Mouse (Mus musculus) hindbrain, embryonic 11.5 days (tissue): ENCODE measurements around the gene Rars2. TPM values are rescaled to one million over a fixed set of nuclear protein-coding genes. Genes with fewer than 3 reads are reported as not detected.
A peak's percentile ranks its signal among the peaks of the same experiment; 100 is the strongest.

ENCODE experiments used
- ATAC-seq: fragments of 200-750 bp; cut with Nextera tagmentation; 2 replicates; pipeline ENCODE4 v1.8.0; 2017; ENCODE audit warnings: mild to moderate bottlenecking, moderate TSS enrichment, moderate library complexity; ENCODE audit not compliant: low FRiP score
- DNase-seq: peaks from one replicate; pipeline ENCODE4 v3.0.0-alpha.2; 2015; ENCODE audit warnings: low spot score
- H3K27ac ChIP-seq: fragments of 300-500 bp; sonication (generic); 2 replicates; pipeline ENCODE4 v1.5.1; 2014; ENCODE audit warnings: mild to moderate bottlenecking, low read depth, low read length
- H3K27me3 ChIP-seq: fragments of 300-500 bp; sonication (generic); 2 replicates; pipeline ENCODE4 v1.6.1; 2014; ENCODE audit warnings: mild to moderate bottlenecking, low read length, moderate library complexity, mixed read lengths; ENCODE audit not compliant: control insufficient read depth, insufficient read depth
- H3K36me3 ChIP-seq: fragments of 300-500 bp; sonication (generic); 2 replicates; pipeline ENCODE4 v1.6.1; 2014; ENCODE audit warnings: mild to moderate bottlenecking, low read length, moderate library complexity, mixed read lengths; ENCODE audit not compliant: control insufficient read depth, insufficient read depth
- H3K4me1 ChIP-seq: fragments of 300-500 bp; sonication (generic); replicated peaks from 2 replicates; pipeline ENCODE4 v1.6.1; 2014; ENCODE audit warnings: low read length, mixed read lengths; ENCODE audit not compliant: control insufficient read depth, insufficient read depth
- H3K4me2 ChIP-seq: fragments of 300-500 bp; sonication (generic); replicated peaks from 2 replicates; pipeline ENCODE4 v1.6.1; 2014; ENCODE audit warnings: mild to moderate bottlenecking, low read depth, low read length
- H3K4me3 ChIP-seq: fragments of 300-500 bp; sonication (generic); 2 replicates; pipeline ENCODE4 v1.5.1; 2014; ENCODE audit warnings: low read depth, low read length
- H3K9ac ChIP-seq: fragments of 300-500 bp; sonication (generic); 2 replicates; pipeline ENCODE4 v1.6.1; 2014; ENCODE audit warnings: low read depth, low read length
- H3K9me3 ChIP-seq: fragments of 300-500 bp; sonication (generic); 2 replicates; pipeline ENCODE4 v1.6.1; 2016; ENCODE audit warnings: low read length; ENCODE audit not compliant: control insufficient read depth
- WGBS: fragments of 180-500 bp; shearing (Covaris S2); extraction: QIAGEN DNeasy Blood & Tissue Kit; methylation state at CpG from one replicate; pipeline ENCODE4 v1.1.7; 2014; 5-methylcytosine and 5-hydroxymethylcytosine counted together
- polyA plus RNA-seq: library from polyadenylated mRNA; unstranded; fragments of >200 nt; fragmentation: Nextera tagmentation; extraction: Ambion mirVana; gene quantifications from 2 replicates; pipeline ENCODE4 v1.2.1, GENCODE M21; 2014

Rars2 gene
- polyA plus RNA-seq, 1 experiment from 2014 or later = 69.4 TPM

DNA sequence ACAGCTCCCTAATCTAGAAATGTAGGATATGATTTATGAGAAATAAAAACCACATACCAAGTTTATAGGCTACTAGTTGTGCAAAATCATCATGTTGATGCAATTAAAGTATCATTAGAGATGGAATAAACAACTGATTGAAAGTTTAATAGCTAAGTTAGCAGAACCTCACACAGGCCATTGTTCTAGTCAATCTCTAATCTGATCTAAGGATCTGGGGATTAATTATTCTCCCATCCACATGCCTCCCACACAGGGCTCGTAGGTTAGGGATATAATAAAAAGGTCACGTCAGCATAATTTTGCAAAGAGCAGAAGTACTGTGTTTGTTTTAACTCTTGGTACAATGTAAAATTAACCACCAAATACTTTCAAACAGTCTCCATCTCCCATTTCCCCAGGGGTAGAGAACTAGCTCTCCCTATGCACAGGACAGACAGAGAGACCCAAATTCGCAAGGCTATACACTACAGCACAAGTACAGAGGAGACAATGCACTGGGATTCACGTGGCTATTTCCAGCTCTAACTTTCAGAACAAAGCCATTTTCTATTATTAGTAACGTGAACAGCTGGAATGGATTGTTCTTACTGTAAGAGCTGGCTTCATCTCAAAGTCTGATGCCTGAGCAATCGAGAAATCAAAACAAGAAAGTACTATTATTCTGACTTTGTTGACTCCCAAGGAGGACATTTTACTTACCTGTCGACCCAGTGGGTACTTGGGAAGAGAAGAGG, 29.7 kb upstream of the Rars2 start:
- no peaks in the 10 kb centered on the region for H3K27me3 ChIP-seq
- no peak overlapping the region for H3K27ac ChIP-seq
- H3K4me1 ChIP-seq = no peaks in the 10 kb centered on the region
- H3K36me3 ChIP-seq = peaks cover 5% of the 10 kb centered on the region; the same call in 1 of the 2 replicates
- no peak overlapping the region for H3K4me3 ChIP-seq
- no peak overlapping the region for H3K4me2 ChIP-seq
- H3K9me3 ChIP-seq = no peaks in the 10 kb centered on the region
- WGBS = 88% methylated on average over 7 of the region's 7 CpGs
- no peak for DNase-seq
- H3K9ac ChIP-seq = no peak overlapping the region
- no peak for ATAC-seq

DNA sequence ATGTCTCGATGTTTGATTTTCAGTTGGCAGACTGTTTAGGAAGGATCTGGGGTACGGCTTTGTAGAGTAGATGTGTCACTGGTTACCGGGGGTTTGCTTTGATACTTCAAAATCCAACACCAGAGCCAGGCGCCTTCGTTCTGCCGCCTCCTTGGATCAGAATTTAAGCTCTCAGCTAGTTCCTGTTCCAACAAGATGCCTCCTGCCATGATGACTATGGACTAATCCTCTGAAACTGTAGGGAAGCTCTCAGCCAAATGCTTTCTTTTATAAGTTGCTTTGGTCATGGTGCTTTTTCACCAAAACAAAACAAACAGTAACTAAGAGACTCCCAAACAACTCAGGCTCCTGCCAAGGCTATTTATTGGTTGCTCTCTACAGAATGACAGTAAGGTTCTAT, 11.6 kb upstream of the Rars2 start:
- Histone ChIP-seq H3K9me3 (no peaks in the 10 kb centered on the region), H3K36me3 (peaks cover 5% of the 10 kb centered on the region; the same call in 1 of the 2 replicates), H3K9ac (no peak overlapping the region), H3K27ac (no peak overlapping the region), H3K4me3 (no peak overlapping the region), H3K4me2 (no peak overlapping the region), H3K27me3 (no peaks in the 10 kb centered on the region), H3K4me1 (no peaks in the 10 kb centered on the region)
- ATAC-seq = no peak
- DNase-seq = no peak
- WGBS = 96% methylated on average over 6 of the region's 6 CpGs

DNA sequence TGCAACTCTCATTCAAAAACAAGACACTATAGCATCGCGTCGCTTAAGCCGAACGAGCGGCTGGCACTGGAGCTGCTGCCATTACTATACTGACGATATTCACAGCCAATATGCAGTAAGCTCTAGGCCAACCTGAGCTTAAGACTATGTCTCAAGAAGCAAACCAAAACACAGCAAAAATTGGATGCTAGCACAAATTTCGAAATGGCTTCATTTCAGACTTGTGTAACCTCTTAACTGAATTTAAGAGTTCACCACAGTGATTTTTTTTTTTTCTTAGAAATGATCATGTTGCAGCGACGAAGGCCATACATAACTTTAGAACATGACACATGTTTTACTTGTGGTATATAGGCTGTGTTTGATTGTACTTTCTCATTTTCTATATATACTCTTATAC, 8.1 kb upstream of the Rars2 start:
- no peak overlapping the region for H3K27ac ChIP-seq
- no peak overlapping the region for H3K9ac ChIP-seq
- ATAC-seq (no peak), DNase-seq (no peak)
- no peaks in the 10 kb centered on the region for H3K27me3 ChIP-seq
- 96% methylated on average over 10 of the region's 10 CpGs for WGBS
- H3K36me3 ChIP-seq = peaks cover 2% of the 10 kb centered on the region; the same call in 1 of the 2 replicates
- H3K4me2 ChIP-seq = no peak overlapping the region
- no peaks in the 10 kb centered on the region for H3K4me1 ChIP-seq
- no peaks in the 10 kb centered on the region for H3K9me3 ChIP-seq
- H3K4me3 ChIP-seq = no peak overlapping the region

DNA sequence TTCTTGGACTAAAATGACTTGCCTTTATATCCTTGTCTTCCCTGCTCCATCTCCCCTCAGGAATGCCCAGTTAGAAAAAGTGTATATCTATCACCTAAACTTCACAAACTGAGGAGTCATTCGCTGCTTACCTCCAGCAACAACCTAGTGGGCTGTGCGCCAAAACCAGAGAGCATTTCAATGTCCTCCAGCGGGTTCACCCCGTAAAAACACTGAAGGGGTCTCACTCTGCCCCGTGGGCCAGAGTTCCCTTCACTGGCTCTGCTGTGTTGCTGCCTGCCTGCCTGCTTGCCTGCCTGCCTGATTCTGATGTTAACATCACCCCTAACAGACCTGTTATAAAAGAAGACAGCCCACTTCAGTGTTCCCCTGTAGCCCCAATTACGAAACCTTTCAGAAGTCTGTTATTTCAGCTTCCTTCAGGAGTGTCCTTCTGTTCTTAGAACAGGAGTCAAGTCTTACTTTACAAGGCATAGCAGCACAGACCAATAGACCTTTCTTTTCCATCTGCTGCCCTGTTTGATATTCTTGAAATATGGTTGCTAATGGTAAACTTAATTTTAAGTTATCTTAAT, 1.1 kb upstream of the Rars2 start:
- no peaks in the 10 kb centered on the region for H3K36me3 ChIP-seq
- ATAC-seq = no peak
- H3K9me3 ChIP-seq = no peaks in the 10 kb centered on the region
- H3K4me1 ChIP-seq = peaks cover 7% of the 10 kb centered on the region
- H3K4me3 ChIP-seq = peak overlapping the region; percentile 81
- peak overlapping the region; percentile 89 for H3K9ac ChIP-seq
- no peak for DNase-seq
- H3K27ac ChIP-seq = no peak overlapping the region
- peak overlapping the region; percentile 88 for H3K4me2 ChIP-seq
- 76% methylated on average over 6 of the region's 6 CpGs for WGBS
- H3K27me3 ChIP-seq = no peaks in the 10 kb centered on the region

DNA sequence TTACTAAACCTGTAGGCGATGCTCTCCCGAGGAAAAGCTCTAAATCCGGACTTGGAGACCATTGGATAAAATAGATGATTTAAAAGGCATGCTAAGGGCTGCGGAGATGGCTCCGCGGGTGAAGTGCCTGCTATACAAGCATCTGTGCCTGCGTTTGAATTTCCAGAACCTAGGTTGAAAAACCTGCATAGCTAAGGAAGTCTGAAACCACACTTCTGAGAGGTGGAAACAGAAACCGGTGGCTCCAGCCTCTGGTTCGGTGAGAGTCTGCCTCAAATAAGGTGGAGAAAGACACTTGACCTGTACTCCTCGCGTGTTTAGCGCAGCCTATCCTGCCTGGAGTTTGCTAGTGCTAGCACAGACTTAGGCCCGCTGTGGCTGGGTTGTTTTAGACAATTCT, 546 bp downstream of the Rars2 start:
- Histone ChIP-seq H3K4me2 (peak overlapping the region; percentile 88), H3K36me3 (no peaks in the 10 kb centered on the region), H3K9me3 (no peaks in the 10 kb centered on the region), H3K4me1 (peaks cover 7% of the 10 kb centered on the region), H3K27me3 (no peaks in the 10 kb centered on the region), H3K27ac (no peak overlapping the region), H3K4me3 (peak overlapping the region; percentile 81), H3K9ac (peak overlapping the region; percentile 89)
- DNase-seq (peak; percentile 16), ATAC-seq (peak; percentile 22; the same call in 1 of the 2 replicates)
- WGBS = 3% methylated on average over 13 of the region's 13 CpGs

DNA sequence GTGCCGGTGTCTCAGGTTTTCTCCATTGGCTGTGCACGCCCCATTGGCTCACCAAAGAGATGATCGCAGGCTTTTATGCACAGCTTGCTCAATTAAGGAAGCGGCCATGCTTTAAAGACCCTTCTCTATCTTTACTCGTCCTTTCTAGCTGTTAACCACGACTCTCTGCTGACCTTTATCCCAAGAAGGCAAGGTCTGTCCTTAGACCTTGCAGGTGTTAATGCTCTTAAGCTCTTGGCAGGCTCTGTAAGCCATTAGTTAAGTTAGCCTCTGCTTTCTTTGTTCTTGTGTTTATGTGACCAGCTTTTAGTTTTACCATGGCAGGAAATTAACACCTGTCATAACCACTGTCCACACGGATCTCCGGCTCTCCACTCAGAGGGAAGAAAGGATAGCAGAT, 1.4 kb downstream of the Rars2 start:
- Histone ChIP-seq H3K9ac (peak overlapping the region; percentile 89; the same call in 1 of the 2 replicates), H3K9me3 (no peaks in the 10 kb centered on the region), H3K27ac (no peak overlapping the region), H3K4me1 (peaks cover 7% of the 10 kb centered on the region), H3K4me2 (peak overlapping the region; percentile 88; the same call in 1 of the 2 replicates), H3K4me3 (peak overlapping the region; percentile 81; the same call in 1 of the 2 replicates), H3K36me3 (no peaks in the 10 kb centered on the region), H3K27me3 (no peaks in the 10 kb centered on the region)
- DNase-seq (no peak), ATAC-seq (no peak)
- 52% methylated on average over 8 of the region's 8 CpGs for WGBS

DNA sequence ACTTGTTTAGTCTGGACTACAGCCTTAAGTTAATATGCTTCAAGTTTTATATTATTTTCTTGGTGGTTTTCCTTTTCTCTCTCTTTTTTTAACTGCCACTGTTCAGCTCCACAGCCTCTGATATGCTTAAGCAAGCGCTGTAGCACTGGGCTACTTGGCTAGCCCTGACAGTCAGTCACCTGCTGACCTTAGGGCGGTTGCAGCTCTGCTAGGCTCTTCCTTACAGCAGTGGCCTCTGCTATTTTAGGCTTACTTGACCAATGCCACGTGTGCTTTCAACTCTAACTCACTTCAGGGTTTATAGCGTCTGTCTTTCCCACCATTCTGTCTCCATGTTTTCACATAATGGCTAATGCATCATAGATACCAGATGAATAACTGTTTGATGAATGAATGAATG, 10.8 kb downstream of the Rars2 start:
- DNase-seq (no peak), ATAC-seq (no peak)
- Histone ChIP-seq H3K27ac (no peak overlapping the region), H3K4me2 (no peak overlapping the region), H3K4me1 (no peaks in the 10 kb centered on the region), H3K27me3 (no peaks in the 10 kb centered on the region), H3K4me3 (no peak overlapping the region), H3K9me3 (no peaks in the 10 kb centered on the region), H3K36me3 (no peaks in the 10 kb centered on the region), H3K9ac (no peak overlapping the region)
- 93% methylated on average over 4 of the region's 4 CpGs for WGBS

DNA sequence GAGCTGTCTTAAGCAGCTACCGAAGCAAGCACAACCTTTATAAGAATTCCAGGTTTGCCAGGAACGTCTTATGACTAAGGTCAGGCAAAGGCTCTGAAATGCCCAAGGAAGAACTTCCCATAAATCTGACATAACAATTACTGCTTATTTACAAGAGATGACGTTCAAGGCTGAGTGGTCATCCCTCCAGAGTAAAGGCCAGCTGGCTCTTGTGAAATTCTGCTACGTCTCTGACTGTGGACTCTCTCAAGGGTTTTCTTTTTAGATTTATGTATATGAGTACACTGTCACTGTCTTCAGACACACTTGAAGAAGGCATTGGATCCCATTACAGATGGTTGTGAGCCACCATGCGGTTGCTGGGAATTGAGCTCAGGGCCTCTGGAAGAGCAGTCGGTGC, 11.6 kb downstream of the Rars2 start:
- WGBS = 92% methylated on average over 6 of the region's 6 CpGs
- no peak overlapping the region for H3K27ac ChIP-seq
- H3K27me3 ChIP-seq = no peaks in the 10 kb centered on the region
- no peaks in the 10 kb centered on the region for H3K36me3 ChIP-seq
- no peak for ATAC-seq
- H3K4me1 ChIP-seq = no peaks in the 10 kb centered on the region
- no peak overlapping the region for H3K4me3 ChIP-seq
- H3K9me3 ChIP-seq = no peaks in the 10 kb centered on the region
- no peak overlapping the region for H3K4me2 ChIP-seq
- no peak for DNase-seq
- no peak overlapping the region for H3K9ac ChIP-seq

DNA sequence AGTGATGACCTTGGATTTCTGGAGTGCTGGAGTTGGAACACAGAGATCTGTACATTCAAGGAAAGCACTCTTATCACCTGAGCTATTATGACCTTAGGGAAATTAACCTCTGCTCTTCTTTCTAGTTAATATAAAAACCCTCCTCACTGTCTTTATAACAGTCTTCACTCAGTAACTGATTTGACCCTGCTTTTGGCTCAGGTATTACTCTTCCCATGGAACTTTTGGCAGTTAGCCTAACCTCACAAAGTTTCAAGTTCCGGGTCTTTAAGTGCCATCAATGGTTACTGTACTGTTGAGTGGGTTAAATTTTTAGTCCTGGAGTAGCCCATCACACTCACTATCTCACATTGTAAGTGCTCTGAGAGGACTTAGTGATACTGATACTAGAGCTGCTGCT, 15.2 kb downstream of the Rars2 start:
- no peak for ATAC-seq
- Histone ChIP-seq H3K4me3 (no peak overlapping the region), H3K4me2 (no peak overlapping the region), H3K4me1 (no peaks in the 10 kb centered on the region), H3K9ac (no peak overlapping the region), H3K9me3 (no peaks in the 10 kb centered on the region), H3K27me3 (no peaks in the 10 kb centered on the region), H3K27ac (no peak overlapping the region), H3K36me3 (no peaks in the 10 kb centered on the region)
- no peak for DNase-seq
- WGBS = 100% methylated on average over 1 of the region's 1 CpGs
